Mouse (Mus musculus): ENCODE measurements around the gene Heatr6. TPM values are rescaled to one million over a fixed set of nuclear protein-coding genes. Genes with fewer than 3 reads are reported as not detected.

The Heatr6 gene
- polyA plus RNA-seq, 1 experiment = 27.4 TPM

DNA sequence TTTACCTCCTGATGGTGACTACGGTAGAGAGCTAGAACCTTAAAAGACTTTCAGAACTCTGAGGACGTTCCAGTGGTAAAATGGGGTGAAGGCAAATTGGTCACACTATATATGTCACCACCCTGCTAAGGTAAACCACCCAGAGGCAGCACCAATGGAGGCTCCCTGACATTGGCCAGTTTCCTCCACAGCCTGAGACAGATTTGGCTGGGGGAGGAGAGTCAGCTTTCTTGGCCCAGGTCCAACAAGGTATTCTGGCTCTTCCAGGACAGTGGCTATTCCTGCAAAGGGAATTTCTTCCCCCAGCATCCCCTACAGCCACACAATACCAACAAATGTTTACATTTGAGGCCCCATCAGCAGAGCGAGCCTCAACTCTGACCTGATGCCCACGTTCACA lies 64.5 kb downstream of the Heatr6 start:
- H3K27me3 ChIP-seq (ENCODE audit: control insufficient read depth, insufficient read depth, low read length) = no peaks in the 10 kb centered on the region
- no peak overlapping the region for H3K4me3 ChIP-seq (ENCODE audit: low read depth, low read length)
- H3K27ac ChIP-seq (ENCODE audit: insufficient read depth, low read depth, low read length) = no peak overlapping the region
- no peaks in the 10 kb centered on the region for H3K36me3 ChIP-seq (ENCODE audit: control insufficient read depth, insufficient read depth, low read length)
- TF ChIP-seq POLR2A (IDR thresholded peaks at IDR 0.05; ENCODE audit: low read depth, low read length) (no peak), CTCF (IDR thresholded peaks at IDR 0.05; ENCODE audit: extremely low read depth, insufficient read length, insufficient replicate concordance, low read depth, low read length) (no peak)
- 53% methylated on average over 4 of the region's 4 CpGs for WGBS
- peaks cover 7% of the 10 kb centered on the region; the same call in 1 of the 2 replicates for H3K4me1 ChIP-seq (ENCODE audit: control insufficient read depth, insufficient read depth, insufficient read length, low read length)

DNA sequence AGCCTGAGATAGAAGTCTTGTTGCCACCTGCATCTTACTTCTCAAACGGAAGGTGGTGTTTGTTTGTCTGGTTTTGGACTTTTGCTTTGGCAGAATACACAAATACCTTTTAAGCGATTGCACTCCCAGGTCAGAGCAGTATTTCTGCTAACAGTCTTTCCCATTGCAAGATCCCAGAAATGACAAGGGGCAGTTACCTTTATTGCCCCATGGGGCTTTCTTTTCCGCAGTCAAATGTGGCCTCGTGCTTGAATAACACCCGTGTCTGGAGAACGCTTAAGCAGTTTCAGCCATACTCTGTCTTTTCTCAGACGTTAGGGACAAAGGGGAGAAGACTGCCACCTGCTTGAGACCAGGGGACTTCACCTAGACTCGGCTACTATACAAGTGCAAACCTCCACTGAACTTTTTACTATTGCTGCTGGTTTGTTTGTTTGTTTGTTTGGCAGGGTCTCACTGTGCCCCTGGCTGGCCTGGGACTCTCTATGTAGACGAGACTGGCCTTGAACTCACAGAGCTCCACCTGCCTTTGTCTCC lies 65.2 kb downstream of the Heatr6 start:
- H3K4me1 ChIP-seq (ENCODE audit: control insufficient read depth, insufficient read depth, insufficient read length, low read length) = peaks cover 7% of the 10 kb centered on the region; the same call in 1 of the 2 replicates
- no peak overlapping the region for H3K4me3 ChIP-seq (ENCODE audit: low read depth, low read length)
- H3K36me3 ChIP-seq (ENCODE audit: control insufficient read depth, insufficient read depth, low read length) = no peaks in the 10 kb centered on the region
- TF ChIP-seq CTCF (IDR thresholded peaks at IDR 0.05; ENCODE audit: extremely low read depth, insufficient read length, insufficient replicate concordance, low read depth, low read length) (no peak), POLR2A (IDR thresholded peaks at IDR 0.05; ENCODE audit: low read depth, low read length) (no peak)
- 23% methylated on average over 9 of the region's 9 CpGs for WGBS
- H3K27me3 ChIP-seq (ENCODE audit: control insufficient read depth, insufficient read depth, low read length) = no peaks in the 10 kb centered on the region
- no peak overlapping the region for H3K27ac ChIP-seq (ENCODE audit: insufficient read depth, low read depth, low read length)

DNA sequence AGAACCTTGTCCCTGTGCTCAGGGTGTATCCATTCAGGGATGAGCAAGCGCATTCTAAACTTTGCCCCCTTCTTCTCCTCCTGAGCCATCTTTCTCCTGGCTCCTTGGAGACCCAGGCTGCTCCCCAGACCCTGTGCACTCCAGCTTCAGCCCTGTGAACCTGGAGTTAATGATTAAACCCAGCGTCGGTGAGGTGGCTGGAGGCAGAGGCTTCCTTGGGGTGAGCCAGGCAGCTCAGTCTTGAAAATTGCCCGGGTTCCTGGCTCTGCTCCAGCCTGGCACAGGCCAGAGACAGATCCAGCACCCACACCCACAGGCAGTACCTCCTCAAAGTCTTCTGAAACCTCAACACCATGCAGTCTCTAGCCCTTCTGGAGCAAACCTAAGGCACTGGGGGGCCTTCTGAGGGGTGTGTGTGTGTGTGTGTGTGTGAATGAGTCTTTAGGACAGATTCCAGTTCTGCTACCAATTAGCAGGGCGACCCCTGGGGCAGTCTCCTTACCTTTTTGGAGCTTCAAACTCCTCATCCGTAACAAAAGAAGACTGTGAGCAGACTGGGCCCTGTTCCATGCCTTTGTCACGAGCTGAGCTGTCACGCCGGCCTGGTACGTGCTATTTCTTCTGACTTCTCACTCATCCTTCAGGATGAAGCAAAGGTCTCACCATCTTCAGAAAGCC lies 66.4 kb downstream of the Heatr6 start:
- Histone ChIP-seq H3K36me3 (ENCODE audit: control insufficient read depth, insufficient read depth, low read length) (no peaks in the 10 kb centered on the region), H3K27ac (ENCODE audit: insufficient read depth, low read depth, low read length) (no peak overlapping the region), H3K4me3 (ENCODE audit: low read depth, low read length) (no peak overlapping the region), H3K4me1 (ENCODE audit: control insufficient read depth, insufficient read depth, insufficient read length, low read length) (peaks cover 7% of the 10 kb centered on the region; the same call in 1 of the 2 replicates), H3K27me3 (ENCODE audit: control insufficient read depth, insufficient read depth, low read length) (no peaks in the 10 kb centered on the region)
- TF ChIP-seq POLR2A (IDR thresholded peaks at IDR 0.05; ENCODE audit: low read depth, low read length) (no peak), CTCF (IDR thresholded peaks at IDR 0.05; ENCODE audit: extremely low read depth, insufficient read length, insufficient replicate concordance, low read depth, low read length) (no peak)
- WGBS = 28% methylated on average over 10 of the region's 10 CpGs

DNA sequence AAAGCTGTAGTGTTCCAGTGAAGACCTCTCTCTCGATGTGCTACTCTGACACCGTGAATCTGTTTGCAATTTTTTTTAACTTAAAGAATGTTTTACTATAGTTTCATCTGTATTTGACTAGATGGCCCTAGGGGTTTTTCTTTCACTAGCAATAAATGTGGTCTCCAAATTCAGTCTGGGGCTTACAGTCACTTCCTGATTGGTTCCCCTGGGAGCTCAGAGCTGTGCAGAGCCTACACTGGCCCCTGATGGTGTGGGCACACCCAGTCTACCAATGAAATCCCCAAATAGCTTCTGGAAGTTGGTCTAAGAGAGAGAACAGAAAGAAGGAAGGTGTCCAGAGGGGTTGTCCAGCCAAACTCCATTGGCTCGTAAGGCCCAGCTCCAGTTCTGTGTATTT lies 72.6 kb downstream of the Heatr6 start:
- no peak overlapping the region for H3K4me3 ChIP-seq (ENCODE audit: low read depth, low read length)
- no peak overlapping the region for H3K27ac ChIP-seq (ENCODE audit: insufficient read depth, low read depth, low read length)
- 93% methylated on average over 3 of the region's 3 CpGs for WGBS
- TF ChIP-seq CTCF (IDR thresholded peaks at IDR 0.05; ENCODE audit: extremely low read depth, insufficient read length, insufficient replicate concordance, low read depth, low read length) = no peak
- no peak for TF ChIP-seq POLR2A (IDR thresholded peaks at IDR 0.05; ENCODE audit: low read depth, low read length)
- no peaks in the 10 kb centered on the region for H3K36me3 ChIP-seq (ENCODE audit: control insufficient read depth, insufficient read depth, low read length)
- no peaks in the 10 kb centered on the region for H3K27me3 ChIP-seq (ENCODE audit: control insufficient read depth, insufficient read depth, low read length)
- H3K4me1 ChIP-seq (ENCODE audit: control insufficient read depth, insufficient read depth, insufficient read length, low read length) = no peaks in the 10 kb centered on the region

GRCm38 (mm10) chr11:83828553-83829142 lies 75.2 kb downstream of the Heatr6 start:
- no peaks in the 10 kb centered on the region for H3K27me3 ChIP-seq (ENCODE audit: control insufficient read depth, insufficient read depth, low read length)
- H3K4me3 ChIP-seq (ENCODE audit: low read depth, low read length) = no peak overlapping the region
- H3K27ac ChIP-seq (ENCODE audit: insufficient read depth, low read depth, low read length) = no peak overlapping the region
- H3K36me3 ChIP-seq (ENCODE audit: control insufficient read depth, insufficient read depth, low read length) = no peaks in the 10 kb centered on the region
- no peaks in the 10 kb centered on the region for H3K4me1 ChIP-seq (ENCODE audit: control insufficient read depth, insufficient read depth, insufficient read length, low read length)
- TF ChIP-seq CTCF (IDR thresholded peaks at IDR 0.05; ENCODE audit: extremely low read depth, insufficient read length, insufficient replicate concordance, low read depth, low read length) (no peak), POLR2A (IDR thresholded peaks at IDR 0.05; ENCODE audit: low read depth, low read length) (no peak)
- WGBS = 79% methylated on average over 8 of the region's 8 CpGs

GRCm38 (mm10) chr11:83832389-83832788 lies 78.9 kb downstream of the Heatr6 start:
- Histone ChIP-seq H3K27ac (ENCODE audit: insufficient read depth, low read depth, low read length) (no peak overlapping the region), H3K27me3 (ENCODE audit: control insufficient read depth, insufficient read depth, low read length) (no peaks in the 10 kb centered on the region), H3K4me1 (ENCODE audit: control insufficient read depth, insufficient read depth, insufficient read length, low read length) (no peaks in the 10 kb centered on the region), H3K36me3 (ENCODE audit: control insufficient read depth, insufficient read depth, low read length) (no peaks in the 10 kb centered on the region), H3K4me3 (ENCODE audit: low read depth, low read length) (no peak overlapping the region)
- TF ChIP-seq POLR2A (IDR thresholded peaks at IDR 0.05; ENCODE audit: low read depth, low read length) (no peak), CTCF (IDR thresholded peaks at IDR 0.05; ENCODE audit: extremely low read depth, insufficient read length, insufficient replicate concordance, low read depth, low read length) (peak; percentile 71; the same call in 1 of the 2 replicates)
- WGBS = 61% methylated on average over 8 of the region's 8 CpGs

Other genes with a start within 250 kb of the Heatr6 start
- not detected in 2 replicates for gene Heatr9, start 231.5 kb upstream of the Heatr6 start, polyA plus RNA-seq (2012; rRNA removed)
- gene Ccl5, start 223.2 kb upstream of the Heatr6 start, polyA plus RNA-seq (2012; rRNA removed) = 828 and 1,080 TPM in 2 replicates
- gene Ccl9, start 175.1 kb upstream of the Heatr6 start, polyA plus RNA-seq (2012; rRNA removed) = 1.2 and 3.7 TPM in 2 replicates
- 11.0 and 32.1 TPM in 2 replicates for gene Ccl6, start 160.6 kb upstream of the Heatr6 start, polyA plus RNA-seq (2012; rRNA removed)
- not detected in 2 replicates for gene Rpl9-ps1, start 108.1 kb upstream of the Heatr6 start, polyA plus RNA-seq (2012; rRNA removed)
- gene Ccl3, start 104.3 kb upstream of the Heatr6 start, polyA plus RNA-seq (2012; rRNA removed) = 3.6 and 5.0 TPM in 2 replicates
- 2.6 and 10.0 TPM in 2 replicates for gene Ccl4, start 91.1 kb upstream of the Heatr6 start, polyA plus RNA-seq (2012; rRNA removed)
- 0.99 and 1.2 TPM in 2 replicates for gene Wfdc17, start 49.7 kb upstream of the Heatr6 start, polyA plus RNA-seq (2012; rRNA removed)
- 10.4 TPM in 1 of 2 replicates, not detected in the other for gene Wfdc18, start 44.7 kb upstream of the Heatr6 start, polyA plus RNA-seq (2012; rRNA removed)
- 0.86 TPM in 1 of 2 replicates, not detected in the other for gene Wfdc21, start 6.8 kb upstream of the Heatr6 start, polyA plus RNA-seq (2012; rRNA removed)
- gene Hnf1b, start 96.4 kb downstream of the Heatr6 start, polyA plus RNA-seq (2012; rRNA removed) = 10.9 and 23.3 TPM in 2 replicates
- 0.30 and 0.95 TPM in 2 replicates for gene Ddx52, start 188.4 kb downstream of the Heatr6 start, polyA plus RNA-seq (2012; rRNA removed)
- gene Synrg, start 210.7 kb downstream of the Heatr6 start, polyA plus RNA-seq (2012; rRNA removed) = 6.7 and 10.3 TPM in 2 replicates

All from small intestine, adult 2 months (tissue).